In genomic region chr17:74769390-74769811, GRCm38 (mm10) we compare ENCODE assay signal across 19 mouse cellular contexts. TPM values are rescaled to one million over a fixed set of nuclear protein-coding genes. Genes with fewer than 3 reads are reported as not detected.
DNase-seq lines count a peak whose midpoint lies in the region; ATAC-seq and TF ChIP-seq lines count a peak whose summit lies in the region.
"Had no signal": no experiment of that assay in that cellular context is flagged by ENCODE, and none has a peak within 500 bp of the region (broad histone marks: within the 10 kb centered on the region; RNA-seq: fewer than 3 reads in every experiment).

No protein-coding gene starts in this region.

- no peak for DNase-seq in kidney, postnatal 25 days
- peak; percentile 14 for DNase-seq in urinary bladder, postnatal 14 days (ENCODE audit: low spot score)
- DNase-seq in urinary bladder, postnatal 25 days (ENCODE audit: low spot score) = no peak
- peak; percentile 37 for DNase-seq in induced T-regulatory cell, adult 2 months (ENCODE audit: low read depth)
- no peak for DNase-seq in stomach, postnatal 0 days (ENCODE audit: low spot score)
- no peak for DNase-seq in gastrocnemius, postnatal 14 days
- no peak for DNase-seq in thymus, postnatal 36 days
- DNase-seq: cerebellum, adult 11 months; cerebellum, postnatal 25 days; gastrocnemius, postnatal 36 days; liver; lung, adult 2 months; lung, postnatal 4 days; spleen, adult 18-20 months had no signal

- H3K4me3 ChIP-seq in kidney, embryonic 15.5 days (replicated peaks) = no peak overlapping the region
- no peak overlapping the region for H3K4me3 ChIP-seq in stomach, postnatal 0 days (ENCODE audit: low read depth, low read length)
- H3K4me3 ChIP-seq: embryonic facial prominence, embryonic 13.5 days; hindbrain, embryonic 10.5 days; intestine, embryonic 15.5 days; midbrain, embryonic 13.5 days had no signal

- no peak for TF ChIP-seq EP300 in stomach, postnatal 0 days (optimal IDR thresholded peaks at IDR 0.05)

- peak; percentile 77 for ATAC-seq in kidney, embryonic 15.5 days (replicated peaks; ENCODE audit: low FRiP score)
- ATAC-seq in stomach, postnatal 0 days (ENCODE audit: low FRiP score, low TSS enrichment) = no peak
- ATAC-seq: intestine, embryonic 15.5 days; midbrain, embryonic 13.5 days had no signal

- WGBS in kidney, embryonic 15.5 days = 20% methylated on average over 9 of the region's 9 CpGs
- 48% methylated on average over 9 of the region's 9 CpGs for WGBS in stomach, postnatal 0 days

- TF ChIP-seq CTCF in stomach, postnatal 0 days (IDR thresholded peaks at IDR 0.05; ENCODE audit: low read depth) = no peak

- no peaks in the 10 kb centered on the region for H3K27me3 ChIP-seq in kidney, embryonic 15.5 days
- no peaks in the 10 kb centered on the region for H3K27me3 ChIP-seq in stomach, postnatal 0 days (ENCODE audit: control insufficient read depth, insufficient read depth, low read length)
- H3K27me3 ChIP-seq: embryonic facial prominence, embryonic 13.5 days; intestine, embryonic 15.5 days; midbrain, embryonic 13.5 days had no signal

- H3K4me2 ChIP-seq in kidney, embryonic 15.5 days = 0 out of 2 replicates have a peak overlapping the region, but pooled peaks have one; percentile 5
- H3K4me2 ChIP-seq in stomach, postnatal 0 days (replicated peaks; ENCODE audit: low read depth) = no peak overlapping the region
- H3K4me2 ChIP-seq: embryonic facial prominence, embryonic 13.5 days; intestine, embryonic 15.5 days; midbrain, embryonic 13.5 days had no signal

- H3K9me3 ChIP-seq in kidney, embryonic 15.5 days (replicated peaks) = no peaks in the 10 kb centered on the region
- H3K9me3 ChIP-seq in stomach, postnatal 0 days (ENCODE audit: control insufficient read depth, low read length) = no peaks in the 10 kb centered on the region
- H3K9me3 ChIP-seq: embryonic facial prominence, embryonic 13.5 days; hindbrain, embryonic 10.5 days; intestine, embryonic 15.5 days; midbrain, embryonic 13.5 days had no signal

- H3K36me3 ChIP-seq in kidney, embryonic 15.5 days = peaks cover 10% of the 10 kb centered on the region
- H3K36me3 ChIP-seq in stomach, postnatal 0 days (ENCODE audit: control insufficient read depth, insufficient read depth, low read length) = no peaks in the 10 kb centered on the region

- peak overlapping the region; percentile 82 for H3K27ac ChIP-seq in kidney, embryonic 15.5 days
- peak overlapping the region; percentile 56 for H3K27ac ChIP-seq in stomach, postnatal 0 days (replicated peaks)
- H3K27ac ChIP-seq: embryonic facial prominence, embryonic 13.5 days; hindbrain, embryonic 10.5 days; intestine, embryonic 15.5 days; midbrain, embryonic 13.5 days had no signal

- peaks cover 17% of the 10 kb centered on the region for H3K4me1 ChIP-seq in kidney, embryonic 15.5 days
- H3K4me1 ChIP-seq in stomach, postnatal 0 days (replicated peaks; ENCODE audit: control insufficient read depth, insufficient read depth) = no peaks in the 10 kb centered on the region
- H3K4me1 ChIP-seq: embryonic facial prominence, embryonic 13.5 days; intestine, embryonic 15.5 days; midbrain, embryonic 13.5 days had no signal

- H3K9ac ChIP-seq in kidney, embryonic 15.5 days = no peak overlapping the region
- H3K9ac ChIP-seq in stomach, postnatal 0 days (ENCODE audit: low read length) = no peak overlapping the region
- H3K9ac ChIP-seq: embryonic facial prominence, embryonic 13.5 days; intestine, embryonic 15.5 days; midbrain, embryonic 13.5 days had no signal

- intact Hi-C loops in gastrocnemius, postnatal 14 days (cut with DNase I; ENCODE audit: low total_unique reads) = no loop called here

RNA-seq across cellular contexts. Expression of gene Ttc27, which starts 51.9 kb away (rescaled TPM):
- 27.3 and 28.6 TPM in 2 replicates for polyA plus RNA-seq in kidney, embryonic 15.5 days (2015; fragmentation: Nextera tagmentation; extraction: Ambion mirVana)
- 9.5 and 11.9 TPM in 2 replicates for polyA plus RNA-seq in stomach, postnatal 0 days (2015; fragmentation: Nextera tagmentation; extraction: Ambion mirVana)
- 1 to 10 TPM; 7.6 to 9.0 TPM for total RNA-seq in gastrocnemius, postnatal 14 days (2021)

Comparison
In these comparisons a context has a peak if more than half of its experiments do, and no peak if none do; other contexts are left out.
1. DNase-seq: peak in urinary bladder, postnatal 14 days (single experiment) and induced T-regulatory cell, adult 2 months (single experiment); none in kidney, postnatal 25 days (0 of 2), urinary bladder, postnatal 25 days (single experiment), stomach, postnatal 0 days (single experiment), gastrocnemius, postnatal 14 days (single experiment) and thymus, postnatal 36 days (0 of 2).